Mouse (Mus musculus): ENCODE data around the gene Ppp1r1b.
A peak's percentile ranks its signal among the peaks of the same experiment; 100 is the strongest.

Ppp1r1b gene

GRCm38 (mm10) chr11:98328371-98329069, 19.7 kb upstream of the Ppp1r1b start:
- DNase-seq (ENCODE audit: low read depth, low spot score): no peak

- DNase-seq (ENCODE audit: low read depth, low spot score): no peak
Observed at GRCm38 (mm10) chr11:98329081-98329959, 18.9 kb upstream of the Ppp1r1b start, which contains the start of gene Neurod2. Gene Neurod2 (minus strand): TSS chr11:98329648.

GRCm38 (mm10) chr11:98329960-98330744, 18.1 kb upstream of the Ppp1r1b start:
- DNase-seq (ENCODE audit: low read depth, low spot score): no peak

GRCm38 (mm10) chr11:98330745-98331204, 17.4 kb upstream of the Ppp1r1b start:
- no peak for DNase-seq (ENCODE audit: low read depth, low spot score)

GRCm38 (mm10) chr11:98331401-98331800, 16.8 kb upstream of the Ppp1r1b start:
- no peak for DNase-seq (ENCODE audit: low read depth, low spot score)

- no peak for DNase-seq (ENCODE audit: low read depth, low spot score)
Observed at GRCm38 (mm10) chr11:98332186-98332585, 16.0 kb upstream of the Ppp1r1b start.

- DNase-seq (ENCODE audit: low read depth, low spot score): no peak
Observed at GRCm38 (mm10) chr11:98332841-98333240, 15.4 kb upstream of the Ppp1r1b start.

GRCm38 (mm10) chr11:98333263-98333696, 14.9 kb upstream of the Ppp1r1b start:
- no peak for DNase-seq (ENCODE audit: low read depth, low spot score)

- DNase-seq (ENCODE audit: low read depth, low spot score): no peak
Observed at GRCm38 (mm10) chr11:98333981-98334741, 14.0 kb upstream of the Ppp1r1b start.

GRCm38 (mm10) chr11:98335250-98335649, 13.0 kb upstream of the Ppp1r1b start:
- DNase-seq (ENCODE audit: low read depth, low spot score): no peak

- DNase-seq (ENCODE audit: low read depth, low spot score): no peak
Observed at GRCm38 (mm10) chr11:98336245-98337107, 11.7 kb upstream of the Ppp1r1b start.

GRCm38 (mm10) chr11:98338507-98338961, 9.7 kb upstream of the Ppp1r1b start:
- DNase-seq (ENCODE audit: low read depth, low spot score): no peak

GRCm38 (mm10) chr11:98339071-98339501, 9.1 kb upstream of the Ppp1r1b start:
- DNase-seq (ENCODE audit: low read depth, low spot score): no peak

- DNase-seq (ENCODE audit: low read depth, low spot score): no peak
Observed at GRCm38 (mm10) chr11:98339679-98340287, 8.4 kb upstream of the Ppp1r1b start.

- DNase-seq (ENCODE audit: low read depth, low spot score): no peak
Observed at GRCm38 (mm10) chr11:98340597-98340996, 7.6 kb upstream of the Ppp1r1b start.

GRCm38 (mm10) chr11:98341174-98341573, 7.0 kb upstream of the Ppp1r1b start:
- DNase-seq (ENCODE audit: low read depth, low spot score): no peak

GRCm38 (mm10) chr11:98342000-98342945, 5.9 kb upstream of the Ppp1r1b start:
- peak; percentile 81 for DNase-seq (ENCODE audit: low read depth, low spot score)

GRCm38 (mm10) chr11:98345253-98345652, 3.0 kb upstream of the Ppp1r1b start:
- no peak for DNase-seq (ENCODE audit: low read depth, low spot score)

All from skeletal muscle tissue, adult 2 months (tissue).